Mouse (Mus musculus) cerebellum, postnatal 14 days (tissue): ENCODE measurements at regions not wholly inside any gene's neighbourhood (a gene's known extent, or its start where the extent isn't known, plus 50 kb on each side); places are given as distances from the start of the nearest gene placed in this dataset.

Experiments used
- DNase-seq, 2 experiments: peaks; one replicate each; pipeline ENCODE4 v3.0.0; 2021; ENCODE audit warnings: mixed read lengths in 2 of 2

DNA sequence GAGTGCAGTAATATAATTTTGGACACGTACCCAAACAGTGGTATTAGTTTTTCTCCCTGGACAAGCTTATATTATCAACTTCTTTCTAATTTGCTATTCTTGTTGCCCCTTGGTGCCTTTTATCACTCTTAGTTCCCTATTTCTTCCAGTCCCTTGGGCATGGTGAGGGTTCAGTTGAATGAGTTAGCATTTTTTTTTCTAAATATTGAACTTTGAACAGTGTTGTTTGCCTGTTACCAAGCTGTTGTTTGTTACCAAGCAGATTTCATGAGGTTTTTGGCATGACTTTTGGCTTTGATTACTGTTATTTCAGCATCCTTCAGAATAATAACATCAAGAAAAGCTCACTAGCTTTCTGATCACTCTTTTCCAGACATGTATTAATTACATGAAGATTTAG is 162.3 kb upstream of the Fam98a start:
- no peak for DNase-seq

DNA sequence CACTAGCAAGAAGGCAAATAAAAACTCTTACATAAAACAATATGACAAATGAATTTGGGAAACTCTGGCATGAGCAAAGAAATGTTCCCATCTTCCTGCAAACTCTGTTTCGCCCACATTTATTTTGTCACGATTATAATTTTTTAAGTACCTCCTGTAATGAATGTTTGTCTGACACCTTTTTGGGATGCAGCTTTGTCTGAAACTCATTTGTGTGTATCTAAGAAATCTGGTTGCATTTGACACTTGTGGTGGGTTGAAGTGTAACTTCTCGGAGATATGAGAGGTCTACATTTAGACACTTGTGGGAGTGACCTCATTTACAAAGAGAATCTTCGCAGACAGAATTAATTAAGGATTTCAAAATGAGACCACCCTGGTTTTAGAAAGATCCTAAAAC is 155.9 kb upstream of the Fam98a start:
- no peak for DNase-seq

DNA sequence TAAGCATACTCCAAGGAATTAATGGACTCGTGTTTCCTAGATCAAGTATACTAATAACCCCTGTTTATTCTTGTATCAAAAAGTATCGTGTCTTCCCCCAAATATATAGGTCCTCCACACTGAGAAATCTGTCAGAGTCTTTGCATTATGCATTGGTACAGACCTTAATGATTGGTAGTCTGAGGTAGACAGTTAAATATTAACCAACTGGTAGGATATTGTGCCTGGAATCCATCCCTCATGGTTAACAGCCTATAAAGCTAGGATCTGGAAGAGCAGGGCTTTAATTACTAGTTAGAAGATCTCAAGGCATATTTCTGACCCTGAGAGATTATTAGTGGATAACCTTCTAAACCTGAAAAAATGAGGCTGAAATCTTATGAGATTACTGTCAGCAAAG is 153.6 kb upstream of the Fam98a start:
- DNase-seq: no peak

DNA sequence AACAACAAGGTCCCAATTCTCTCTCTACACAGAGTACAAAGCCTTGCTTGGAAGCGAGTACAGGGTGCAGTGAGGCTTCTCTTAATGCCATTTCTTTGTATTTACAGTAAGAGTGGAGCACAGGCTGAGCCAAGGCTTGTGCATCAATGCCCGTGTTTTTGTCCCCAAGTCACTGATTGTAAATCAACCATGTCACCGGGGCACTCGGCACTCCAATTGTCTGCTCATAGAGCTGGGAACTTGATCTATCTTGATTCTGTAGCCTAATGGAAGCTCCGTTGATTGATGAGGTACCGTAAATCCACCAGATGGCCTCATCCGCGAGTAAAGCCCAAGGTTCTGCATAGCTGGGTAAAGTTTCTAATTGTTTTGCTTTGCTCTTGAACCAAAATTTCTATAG is 152.1 kb upstream of the Fam98a start:
- DNase-seq: no peak

DNA sequence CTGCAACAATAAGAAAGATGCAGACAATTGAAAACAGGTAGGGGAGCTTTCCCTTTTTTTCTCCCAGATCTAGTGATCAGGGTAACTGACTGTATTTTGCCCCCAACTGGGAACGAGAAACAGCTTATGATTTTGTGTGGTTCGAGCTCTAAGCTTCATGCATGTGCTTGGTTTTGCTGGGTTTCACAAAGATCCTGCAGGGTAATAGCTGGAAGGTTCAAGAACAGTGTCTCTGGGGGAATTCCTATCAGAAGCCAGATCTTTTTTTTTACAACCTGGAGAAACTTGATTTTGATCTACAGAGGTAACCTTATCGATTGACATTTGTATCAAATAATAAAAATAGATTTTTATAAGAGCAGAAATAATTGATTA is 145.0 kb upstream of the Fam98a start:
- DNase-seq: no peak

DNA sequence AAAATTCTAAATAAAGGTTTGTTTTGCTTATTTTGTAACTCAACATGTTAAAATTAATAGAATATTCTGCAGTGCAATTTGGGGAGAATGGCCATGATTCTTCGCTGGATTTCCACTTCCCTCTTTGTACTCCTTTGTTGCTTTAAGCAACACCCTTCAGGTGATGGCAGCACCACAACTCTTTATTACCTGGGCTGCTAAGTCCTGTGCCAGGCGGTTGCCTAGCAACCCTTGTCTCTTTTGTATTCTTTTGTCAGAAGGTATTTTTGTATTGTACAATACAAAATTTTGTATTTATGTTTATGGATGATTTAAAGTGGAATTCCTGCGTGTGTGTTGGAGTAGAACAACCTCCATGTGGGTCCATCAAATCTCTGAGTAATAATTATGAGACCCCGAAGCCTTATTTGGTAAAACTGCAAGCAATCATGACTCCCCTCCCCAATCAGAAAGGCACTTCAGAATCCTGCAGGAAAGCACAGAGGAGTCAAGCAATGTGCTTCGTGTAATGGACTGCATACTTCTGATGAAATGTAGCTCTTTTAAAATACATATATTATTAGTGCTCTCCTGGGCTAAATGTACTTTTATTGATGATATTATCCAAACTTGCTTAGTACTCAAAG is 144.5 kb upstream of the Fam98a start:
- DNase-seq: no peak

DNA sequence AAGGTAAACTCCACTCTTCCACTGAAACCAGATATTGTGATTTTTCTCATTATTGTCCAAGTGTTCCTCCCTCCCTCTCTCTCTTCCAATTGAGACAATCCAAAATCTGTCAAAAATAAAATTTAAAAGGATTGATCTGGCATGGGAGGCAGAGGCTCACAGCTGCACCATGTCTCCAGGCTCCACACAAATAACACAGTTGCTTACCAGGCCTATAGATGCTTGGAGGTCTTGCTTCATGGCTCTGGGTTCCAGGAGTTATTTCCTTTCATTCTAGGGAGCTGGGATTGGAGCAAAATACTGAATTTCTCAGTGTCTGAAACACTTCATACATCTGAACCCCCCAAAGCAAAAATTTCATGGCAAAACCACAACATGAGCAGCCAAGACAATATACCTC is 134.2 kb upstream of the Fam98a start:
- no peak for DNase-seq

DNA sequence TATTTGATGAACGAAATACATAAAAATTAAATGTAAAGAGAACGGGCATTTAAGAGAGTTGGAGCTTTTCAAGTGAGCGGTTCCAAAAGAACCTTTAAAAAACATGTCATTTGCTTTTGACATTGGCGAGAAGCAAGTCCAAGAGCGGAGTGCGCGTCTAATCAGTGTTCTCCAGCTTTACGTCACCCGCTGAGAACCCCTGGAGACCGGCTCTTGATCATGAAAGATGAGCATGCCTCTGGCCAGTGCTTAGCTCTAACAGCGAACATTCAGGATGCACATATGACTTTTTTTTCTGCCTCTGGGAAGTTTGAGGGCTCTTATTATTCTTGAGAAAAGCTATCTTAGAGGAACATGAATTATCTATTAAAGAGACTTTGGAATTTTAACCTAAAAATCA is 95.2 kb upstream of the Fam98a start:
- DNase-seq: peak; percentile 4 to 8

DNA sequence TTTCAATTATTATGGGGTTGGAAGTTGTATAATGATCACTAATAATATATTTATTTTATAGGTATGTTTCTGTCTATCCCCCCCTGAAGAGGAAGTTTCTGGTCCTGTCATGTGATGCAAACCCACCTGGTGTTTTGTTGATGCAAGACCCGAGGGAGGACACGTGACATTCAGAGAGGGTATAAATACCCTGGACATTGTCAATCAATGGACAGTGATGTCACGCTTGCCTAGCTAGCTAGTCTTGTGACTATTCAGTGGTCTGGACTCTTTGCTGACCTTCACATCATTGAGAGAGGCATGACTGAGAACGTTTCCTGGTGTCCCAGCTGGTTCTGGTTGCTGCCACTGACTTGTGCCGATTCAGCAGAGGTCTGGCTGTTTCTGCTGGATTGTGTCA is 93.0 kb upstream of the Fam98a start:
- DNase-seq: no peak

DNA sequence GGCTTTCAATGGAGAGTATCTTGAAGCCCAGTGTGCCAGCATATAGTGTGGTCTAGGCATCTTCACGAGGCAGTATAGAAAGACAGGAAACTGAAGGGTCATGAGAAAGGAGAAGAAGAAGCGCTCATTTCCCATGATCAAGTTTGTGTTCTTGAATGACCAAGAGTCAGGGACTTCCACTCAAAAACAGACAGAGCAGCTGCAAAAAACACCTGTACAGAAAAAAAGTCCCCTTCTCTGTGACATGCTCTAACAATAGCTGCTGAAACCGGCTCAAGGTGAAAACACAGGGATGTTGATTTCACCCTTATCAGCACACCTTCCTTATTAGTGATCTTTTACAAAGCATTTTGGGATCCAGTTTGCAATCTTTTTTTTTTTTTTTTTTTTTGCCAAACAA is 90.6 kb upstream of the Fam98a start:
- no peak for DNase-seq

DNA sequence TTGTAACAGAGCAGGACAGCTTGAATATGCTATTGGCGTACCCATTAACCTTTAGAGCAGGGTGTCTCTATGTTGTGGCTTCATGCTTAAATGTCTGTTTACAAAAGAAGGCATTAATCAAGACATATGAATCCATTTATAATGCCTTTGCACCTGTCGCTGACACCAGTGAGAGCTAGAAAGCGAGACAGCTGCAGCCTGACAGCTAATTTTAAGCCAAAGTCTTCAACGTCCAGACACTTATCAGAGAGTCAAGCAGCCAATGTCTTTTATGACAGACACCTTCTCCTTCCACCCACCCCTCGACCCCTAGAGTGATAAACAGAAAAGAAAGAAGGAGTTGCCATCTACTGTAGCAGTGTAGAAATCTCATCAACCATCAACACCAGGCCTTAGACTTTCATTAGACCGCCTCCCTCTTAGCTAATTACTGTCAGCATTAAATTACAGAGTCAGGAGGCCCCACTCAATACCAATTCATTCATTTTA is 89.3 kb upstream of the Fam98a start:
- no peak for DNase-seq

DNA sequence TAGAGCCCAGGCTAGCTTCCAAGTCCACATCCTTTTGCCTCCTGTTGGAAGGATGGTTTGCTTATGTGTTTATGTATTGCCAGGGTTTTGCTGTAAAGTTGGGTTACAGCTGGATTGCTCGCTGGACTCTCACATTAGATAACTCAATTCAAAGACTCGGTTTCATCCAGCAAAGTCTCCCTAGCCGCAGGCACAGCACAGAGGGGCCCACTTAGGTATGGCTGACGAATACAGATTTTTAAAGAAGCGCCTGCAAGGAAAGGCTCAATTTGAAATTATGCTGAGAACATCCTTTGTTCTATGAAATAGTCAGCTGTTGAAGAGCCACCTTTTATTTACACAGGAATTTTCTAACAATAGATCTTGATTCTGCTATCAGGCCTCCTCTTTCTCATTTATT is 88.8 kb upstream of the Fam98a start:
- no peak for DNase-seq

DNA sequence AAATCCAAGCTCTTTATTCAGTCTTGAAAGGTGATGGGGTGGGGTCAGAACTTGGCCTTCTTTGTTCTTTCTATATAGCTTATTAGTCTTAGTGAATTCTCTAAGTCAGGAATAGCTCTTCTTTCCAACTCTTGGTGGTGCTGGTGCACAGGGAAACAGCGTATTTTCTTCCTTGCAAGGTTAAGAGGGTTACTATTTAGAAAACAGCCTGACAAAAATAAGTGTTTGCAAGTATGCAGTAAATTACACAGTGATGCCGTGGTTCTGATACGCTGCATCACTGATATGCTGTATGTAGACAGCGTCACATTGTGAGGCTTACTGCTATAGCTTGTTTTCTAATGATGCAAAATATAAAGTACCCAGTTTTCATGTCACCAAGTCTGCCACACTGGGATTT is 78.1 kb upstream of the Fam98a start:
- peak; percentile 16 for DNase-seq

DNA sequence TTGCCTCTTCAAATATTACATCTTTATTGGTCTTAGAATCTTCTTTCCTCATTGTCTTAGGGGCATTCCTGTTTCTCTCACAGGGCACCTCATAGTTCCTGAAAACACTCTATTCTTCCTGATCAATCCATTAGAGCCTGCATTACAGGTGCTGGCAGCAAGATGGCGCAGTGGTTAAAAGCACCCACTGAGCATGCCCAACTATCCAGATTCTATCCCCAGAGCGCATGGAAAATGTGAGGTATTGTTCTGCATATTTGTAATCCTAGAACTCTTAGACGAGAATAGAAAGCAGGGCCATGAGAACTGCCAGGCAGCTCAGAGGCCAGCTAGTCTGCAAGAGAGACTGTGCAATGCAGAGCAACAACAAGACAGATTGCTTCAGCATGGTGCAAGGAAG is 67.7 kb upstream of the Fam98a start:
- peak; percentile 1 to 13 for DNase-seq

DNA sequence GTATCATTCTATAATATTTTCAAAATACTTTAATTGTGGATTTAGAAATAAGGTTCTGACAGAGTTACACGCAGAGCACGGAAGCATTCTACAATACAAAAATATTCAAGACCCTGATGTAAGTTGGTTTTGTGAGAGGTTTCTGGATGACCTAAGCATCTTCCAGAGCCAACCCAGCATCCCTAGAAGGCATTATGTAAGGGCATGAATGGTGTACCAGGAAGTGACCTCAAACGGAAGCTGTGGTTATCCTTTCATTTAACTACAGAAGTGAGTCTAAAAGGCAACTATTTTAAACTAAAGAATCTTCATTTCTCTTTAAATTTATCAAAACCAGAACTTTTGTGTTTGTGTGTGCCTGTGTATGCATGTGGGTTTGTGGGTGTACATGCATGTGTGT is 66.8 kb upstream of the Fam98a start:
- DNase-seq: no peak

DNA sequence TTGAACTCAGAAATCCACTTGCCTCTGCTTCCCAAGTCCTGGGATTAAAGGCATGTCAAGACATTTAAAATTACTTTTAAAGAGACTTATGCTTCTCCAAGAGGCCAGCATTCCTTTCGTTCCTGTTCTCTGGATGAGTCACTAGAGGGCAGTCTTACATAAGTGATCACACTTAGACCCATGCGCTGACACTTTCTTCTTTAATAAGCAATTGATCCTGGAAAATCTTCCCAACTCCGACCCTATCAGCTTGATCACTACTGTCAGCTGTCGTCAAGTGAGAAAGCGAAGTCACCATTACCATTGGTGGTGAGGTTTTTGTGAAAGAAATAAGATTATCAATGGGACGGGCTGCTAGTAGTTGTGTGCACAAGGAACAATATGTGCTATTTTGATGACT is 65.5 kb upstream of the Fam98a start:
- peak; percentile 32 to 50 for DNase-seq

DNA sequence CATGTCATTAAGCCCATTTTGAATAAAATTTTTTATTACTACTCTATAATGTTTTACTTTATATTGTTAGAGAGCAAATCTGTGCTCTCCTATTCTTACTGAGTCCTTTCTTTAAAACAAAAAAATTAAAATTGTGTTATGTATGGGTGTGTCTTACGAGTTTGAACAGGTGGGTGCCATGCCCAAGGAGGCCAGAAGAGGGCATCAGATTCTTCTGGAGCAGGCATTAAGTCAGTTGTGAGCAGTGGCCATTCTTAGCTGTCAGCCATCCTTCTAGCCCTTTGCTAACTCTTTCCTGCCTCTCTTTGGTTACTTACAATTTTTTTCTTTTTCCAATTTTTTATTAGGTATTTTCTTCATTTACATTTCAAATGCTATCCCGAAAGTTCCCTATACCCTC is 63.6 kb upstream of the Fam98a start:
- peak; percentile 46 to 73 for DNase-seq

DNA sequence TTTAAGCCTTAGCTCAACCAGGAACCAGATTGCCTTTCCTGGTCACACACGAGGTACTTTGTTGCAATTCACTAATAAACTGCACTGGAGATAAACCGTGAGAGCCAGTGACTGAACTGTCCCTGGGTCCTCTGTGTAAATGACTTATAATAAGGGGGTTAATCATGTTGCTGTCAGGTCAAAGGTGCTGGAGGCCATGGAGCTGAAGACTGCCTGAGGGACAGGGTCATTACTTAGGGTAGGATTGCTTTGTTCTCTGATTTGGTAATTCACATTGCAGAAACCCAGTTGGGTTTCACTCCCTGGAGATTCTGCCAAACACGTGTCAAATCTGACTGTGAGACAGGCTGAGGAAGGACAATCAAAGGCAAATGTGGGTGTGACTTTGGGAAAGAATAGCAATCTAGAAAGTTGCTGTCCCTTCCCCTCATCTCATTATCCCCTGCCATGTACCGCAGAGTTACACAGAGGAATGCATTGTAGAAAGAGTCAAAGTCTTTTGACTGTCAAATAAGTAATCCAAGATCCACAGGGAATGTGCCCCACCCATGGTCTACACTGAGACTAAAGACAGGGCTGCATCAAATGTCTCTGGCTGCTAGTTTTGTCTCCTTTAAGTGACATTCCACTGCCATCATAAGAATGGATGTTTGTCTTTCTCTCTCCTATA is 51.8 kb upstream of the Fam98a start:
- no peak for DNase-seq
